Mouse (Mus musculus): ENCODE measurements around the gene Dkc1. TPM values are rescaled to one million over a fixed set of nuclear protein-coding genes. Genes with fewer than 3 reads are reported as not detected.

The Dkc1 gene
- polyA plus RNA-seq, 1 experiment: 264 TPM

DNA sequence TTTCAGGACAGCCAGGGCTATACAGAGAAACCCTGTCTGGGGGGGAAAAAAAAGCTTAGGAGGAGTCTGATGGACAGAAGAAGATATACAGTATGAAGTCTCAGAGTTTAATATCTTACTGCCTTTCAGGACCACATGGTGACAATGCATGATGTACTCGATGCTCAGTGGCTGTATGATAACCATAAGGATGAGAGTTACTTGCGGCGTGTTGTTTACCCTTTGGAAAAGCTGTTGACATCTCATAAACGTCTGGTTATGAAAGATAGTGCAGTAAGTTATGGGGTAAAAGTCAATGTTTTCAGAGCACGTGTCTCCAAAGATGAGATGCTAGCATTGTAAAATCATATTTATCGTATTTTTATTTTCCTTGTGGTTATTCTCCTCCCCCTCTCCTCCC is 6.6 kb downstream of the Dkc1 start:
- Histone ChIP-seq H3K9ac (ENCODE audit: low read depth, poor library complexity, severe bottlenecking) (no peak overlapping the region), H3K36me3 (ENCODE audit: control insufficient read depth, insufficient read depth, low read length, poor library complexity, severe bottlenecking) (peaks cover 71% of the 10 kb centered on the region)
- TF ChIP-seq POLR2A (IDR thresholded peaks at IDR 0.05; ENCODE audit: insufficient read depth, low read length): no peak
- no peak for TF ChIP-seq CTCF (IDR thresholded peaks at IDR 0.05; ENCODE audit: low read depth, low read length)
- no peak for TF ChIP-seq EP300 (IDR thresholded peaks at IDR 0.05; ENCODE audit: insufficient read depth, low read depth, low read length)

DNA sequence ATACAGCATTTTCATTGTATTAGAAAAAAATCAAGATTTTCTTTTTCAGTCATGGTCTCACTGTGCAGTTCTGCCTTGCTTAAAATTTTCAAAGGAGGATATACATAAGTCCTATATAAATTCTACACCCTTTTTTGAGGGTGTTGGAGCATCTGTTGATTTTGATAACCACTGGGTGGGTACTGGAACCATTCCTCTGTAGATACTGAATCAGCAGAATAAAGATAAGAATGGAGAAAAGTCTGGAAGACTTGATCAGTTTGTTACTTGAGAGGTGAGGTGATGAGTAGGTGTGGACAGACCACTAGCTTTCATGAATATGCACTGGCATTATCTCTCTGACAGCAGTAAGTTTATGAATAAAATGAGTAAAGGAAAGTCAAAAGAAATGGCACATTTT is 19.9 kb downstream of the Dkc1 start:
- H3K27ac ChIP-seq (ENCODE audit: insufficient read depth, low read length): no peak overlapping the region
- TF ChIP-seq CTCF (IDR thresholded peaks at IDR 0.05; ENCODE audit: low read depth, low read length) (no peak), POLR2A (IDR thresholded peaks at IDR 0.05; ENCODE audit: insufficient read depth, low read length) (no peak), EP300 (IDR thresholded peaks at IDR 0.05; ENCODE audit: insufficient read depth, low read depth, low read length) (no peak)
- H3K9ac ChIP-seq (ENCODE audit: low read depth, poor library complexity, severe bottlenecking): no peak overlapping the region
- no peak overlapping the region for H3K4me3 ChIP-seq (ENCODE audit: low read depth, low read length)
- no peaks in the 10 kb centered on the region for H3K27me3 ChIP-seq (ENCODE audit: control insufficient read depth, insufficient read depth, low read length, poor library complexity, severe bottlenecking)
- H3K9me3 ChIP-seq (replicated peaks; ENCODE audit: control insufficient read depth, insufficient read depth, low read length, poor library complexity, severe bottlenecking): no peaks in the 10 kb centered on the region
- no peaks in the 10 kb centered on the region for H3K4me1 ChIP-seq (ENCODE audit: control insufficient read depth, insufficient read depth, low read length)
- H3K36me3 ChIP-seq (ENCODE audit: control insufficient read depth, insufficient read depth, low read length, poor library complexity, severe bottlenecking): peaks cover 7% of the 10 kb centered on the region

More for the DNA sequence above, 6.6 kb downstream of the Dkc1 start:
- Histone ChIP-seq H3K27ac (ENCODE audit: insufficient read depth, low read length) (no peak overlapping the region), H3K4me3 (ENCODE audit: low read depth, low read length) (no peak overlapping the region), H3K4me1 (ENCODE audit: control insufficient read depth, insufficient read depth, low read length) (no peaks in the 10 kb centered on the region), H3K27me3 (ENCODE audit: control insufficient read depth, insufficient read depth, low read length, poor library complexity, severe bottlenecking) (no peaks in the 10 kb centered on the region), H3K9me3 (replicated peaks; ENCODE audit: control insufficient read depth, insufficient read depth, low read length, poor library complexity, severe bottlenecking) (no peaks in the 10 kb centered on the region)

GRCm38 (mm10) chrX:75125606-75126005 is 30.0 kb downstream of the Dkc1 start:
- Histone ChIP-seq H3K27ac (ENCODE audit: insufficient read depth, low read length) (no peak overlapping the region), H3K36me3 (ENCODE audit: control insufficient read depth, insufficient read depth, low read length, poor library complexity, severe bottlenecking) (peaks cover 2% of the 10 kb centered on the region), H3K9me3 (replicated peaks; ENCODE audit: control insufficient read depth, insufficient read depth, low read length, poor library complexity, severe bottlenecking) (no peaks in the 10 kb centered on the region), H3K4me3 (ENCODE audit: low read depth, low read length) (no peak overlapping the region), H3K9ac (ENCODE audit: low read depth, poor library complexity, severe bottlenecking) (no peak overlapping the region), H3K4me1 (ENCODE audit: control insufficient read depth, insufficient read depth, low read length) (no peaks in the 10 kb centered on the region), H3K27me3 (ENCODE audit: control insufficient read depth, insufficient read depth, low read length, poor library complexity, severe bottlenecking) (no peaks in the 10 kb centered on the region)
- TF ChIP-seq POLR2A (IDR thresholded peaks at IDR 0.05; ENCODE audit: insufficient read depth, low read length): no peak

GRCm38 (mm10) chrX:75126893-75127292 is 31.2 kb downstream of the Dkc1 start:
- H3K36me3 ChIP-seq (ENCODE audit: control insufficient read depth, insufficient read depth, low read length, poor library complexity, severe bottlenecking): peaks cover 2% of the 10 kb centered on the region
- H3K9ac ChIP-seq (ENCODE audit: low read depth, poor library complexity, severe bottlenecking): no peak overlapping the region

GRCm38 (mm10) chrX:75128333-75128980 is 32.8 kb downstream of the Dkc1 start:
- Histone ChIP-seq H3K4me3 (ENCODE audit: low read depth, low read length) (no peak overlapping the region), H3K36me3 (ENCODE audit: control insufficient read depth, insufficient read depth, low read length, poor library complexity, severe bottlenecking) (peaks cover 2% of the 10 kb centered on the region; the same call in 1 of the 2 replicates), H3K27me3 (ENCODE audit: control insufficient read depth, insufficient read depth, low read length, poor library complexity, severe bottlenecking) (no peaks in the 10 kb centered on the region), H3K9me3 (replicated peaks; ENCODE audit: control insufficient read depth, insufficient read depth, low read length, poor library complexity, severe bottlenecking) (no peaks in the 10 kb centered on the region), H3K4me1 (ENCODE audit: control insufficient read depth, insufficient read depth, low read length) (no peaks in the 10 kb centered on the region), H3K9ac (ENCODE audit: low read depth, poor library complexity, severe bottlenecking) (no peak overlapping the region), H3K27ac (ENCODE audit: insufficient read depth, low read length) (no peak overlapping the region)
- TF ChIP-seq POLR2A (IDR thresholded peaks at IDR 0.05; ENCODE audit: insufficient read depth, low read length) (no peak), EP300 (IDR thresholded peaks at IDR 0.05; ENCODE audit: insufficient read depth, low read depth, low read length) (no peak), CTCF (IDR thresholded peaks at IDR 0.05; ENCODE audit: low read depth, low read length) (no peak)

More at GRCm38 (mm10) chrX:75126893-75127292, 31.2 kb downstream of the Dkc1 start:
- Histone ChIP-seq H3K27me3 (ENCODE audit: control insufficient read depth, insufficient read depth, low read length, poor library complexity, severe bottlenecking) (no peaks in the 10 kb centered on the region), H3K27ac (ENCODE audit: insufficient read depth, low read length) (no peak overlapping the region), H3K9me3 (replicated peaks; ENCODE audit: control insufficient read depth, insufficient read depth, low read length, poor library complexity, severe bottlenecking) (no peaks in the 10 kb centered on the region), H3K4me1 (ENCODE audit: control insufficient read depth, insufficient read depth, low read length) (no peaks in the 10 kb centered on the region), H3K4me3 (ENCODE audit: low read depth, low read length) (no peak overlapping the region)
- TF ChIP-seq EP300 (IDR thresholded peaks at IDR 0.05; ENCODE audit: insufficient read depth, low read depth, low read length) (no peak), CTCF (IDR thresholded peaks at IDR 0.05; ENCODE audit: low read depth, low read length) (no peak), POLR2A (IDR thresholded peaks at IDR 0.05; ENCODE audit: insufficient read depth, low read length) (no peak)

DNA sequence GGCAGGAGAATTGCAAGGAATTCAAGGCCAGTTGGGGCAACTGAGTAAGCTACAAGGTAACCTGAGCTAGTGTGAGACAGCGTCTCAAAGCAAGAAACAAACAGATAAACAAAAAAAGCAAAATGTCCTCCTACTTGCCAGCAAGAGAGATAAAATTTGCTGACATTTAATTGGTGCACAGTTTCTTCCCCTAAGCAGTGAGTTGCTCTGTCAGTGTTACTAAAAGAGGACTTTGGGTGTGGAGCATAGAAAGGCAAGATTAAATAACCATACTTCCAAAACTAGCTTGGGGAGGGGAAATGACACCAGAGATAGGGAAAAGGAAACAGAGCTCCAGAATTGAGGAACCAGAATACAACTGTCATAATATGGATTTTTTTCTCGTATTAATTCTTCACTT is 33.8 kb downstream of the Dkc1 start:
- H3K36me3 ChIP-seq (ENCODE audit: control insufficient read depth, insufficient read depth, low read length, poor library complexity, severe bottlenecking): peaks cover 2% of the 10 kb centered on the region; the same call in 1 of the 2 replicates
- no peak overlapping the region for H3K4me3 ChIP-seq (ENCODE audit: low read depth, low read length)
- no peaks in the 10 kb centered on the region for H3K9me3 ChIP-seq (replicated peaks; ENCODE audit: control insufficient read depth, insufficient read depth, low read length, poor library complexity, severe bottlenecking)
- no peak for TF ChIP-seq EP300 (IDR thresholded peaks at IDR 0.05; ENCODE audit: insufficient read depth, low read depth, low read length)
- TF ChIP-seq POLR2A (IDR thresholded peaks at IDR 0.05; ENCODE audit: insufficient read depth, low read length): no peak
- no peak for TF ChIP-seq CTCF (IDR thresholded peaks at IDR 0.05; ENCODE audit: low read depth, low read length)
- H3K9ac ChIP-seq (ENCODE audit: low read depth, poor library complexity, severe bottlenecking): no peak overlapping the region
- no peak overlapping the region for H3K27ac ChIP-seq (ENCODE audit: insufficient read depth, low read length)
- H3K4me1 ChIP-seq (ENCODE audit: control insufficient read depth, insufficient read depth, low read length): no peaks in the 10 kb centered on the region
- no peaks in the 10 kb centered on the region for H3K27me3 ChIP-seq (ENCODE audit: control insufficient read depth, insufficient read depth, low read length, poor library complexity, severe bottlenecking)

Data from ES-Bruce4 (cell line).